Mouse (Mus musculus) ES-Bruce4 (cell line): ENCODE results near the gene Psmd9. TPM values are rescaled to one million over a fixed set of nuclear protein-coding genes. Genes with fewer than 3 reads are reported as not detected.

ENCODE experiments used
- H3K27ac ChIP-seq: 2 replicates; pipeline ENCODE4 v1.5.1; 2012; ENCODE audit warnings: low read length, inconsistent platforms; ENCODE audit not compliant: insufficient read depth
- H3K27me3 ChIP-seq: 2 replicates; pipeline ENCODE4 v1.6.1; 2012; ENCODE audit warnings: mild to moderate bottlenecking, low read length, inconsistent platforms; ENCODE audit not compliant: control insufficient read depth, poor library complexity, insufficient read depth, severe bottlenecking
- H3K36me3 ChIP-seq: 2 replicates; pipeline ENCODE4 v1.6.1; 2012; ENCODE audit warnings: inconsistent platforms, mild to moderate bottlenecking, low read length, moderate library complexity; ENCODE audit not compliant: control insufficient read depth, poor library complexity, insufficient read depth, severe bottlenecking
- H3K4me1 ChIP-seq: one replicate; pipeline ENCODE4 v1.8.1; 2011; ENCODE audit warnings: low read length; ENCODE audit not compliant: control insufficient read depth, insufficient read depth
- H3K4me3 ChIP-seq: 2 replicates; pipeline ENCODE4 v1.5.1; 2011; ENCODE audit warnings: low read depth, mild to moderate bottlenecking, low read length
- H3K9ac ChIP-seq: 2 replicates; pipeline ENCODE4 v1.6.1; 2012; ENCODE audit warnings: low read depth, mild to moderate bottlenecking, inconsistent platforms; ENCODE audit not compliant: poor library complexity, severe bottlenecking
- H3K9me3 ChIP-seq: replicated peaks from 2 replicates; pipeline ENCODE4 v1.6.1; 2012; ENCODE audit warnings: mild to moderate bottlenecking, low read length, inconsistent platforms; ENCODE audit not compliant: control insufficient read depth, poor library complexity, insufficient read depth, severe bottlenecking
- CTCF ChIP-seq: IDR thresholded peaks from one replicate; pipeline ENCODE4 v1.8.1; 2011; ENCODE audit warnings: low read depth, low read length
- EP300 ChIP-seq: IDR thresholded peaks from 2 replicates; pipeline ENCODE4 v1.6.1; 2011; ENCODE audit warnings: low read depth, low read length; ENCODE audit not compliant: insufficient read depth
- POLR2A ChIP-seq: IDR thresholded peaks from one replicate; pipeline ENCODE4 v1.8.1; 2011; ENCODE audit warnings: low read length; ENCODE audit not compliant: insufficient read depth
- polyA plus RNA-seq: library from polyadenylated mRNA; stranded (reverse); fragments of >200 nt; gene quantifications from 2 replicates; pipeline ENCODE4 v1.2.4, GENCODE M21; 2011; ENCODE audit warnings: low read depth; ENCODE audit not compliant: missing spikeins, insufficient read depth, insufficient read length

Psmd9 gene
- polyA plus RNA-seq, 1 experiment = 24.8 TPM

GRCm38 (mm10) chr5:123143251-123143970, 25.8 kb upstream of the Psmd9 start:
- TF ChIP-seq EP300 (no peak), POLR2A (no peak), CTCF (no peak)
- Histone ChIP-seq H3K9ac (peak overlapping the region; percentile 98), H3K4me3 (peak overlapping the region; percentile 92), H3K36me3 (no peaks in the 10 kb centered on the region), H3K4me1 (peaks cover 10% of the 10 kb centered on the region), H3K27ac (no peak overlapping the region), H3K9me3 (no peaks in the 10 kb centered on the region), H3K27me3 (no peaks in the 10 kb centered on the region)

- Histone ChIP-seq H3K9ac (peak overlapping the region; percentile 98; the same call in 1 of the 2 replicates), H3K36me3 (no peaks in the 10 kb centered on the region), H3K27me3 (no peaks in the 10 kb centered on the region), H3K4me3 (no peak overlapping the region), H3K27ac (no peak overlapping the region), H3K4me1 (peaks cover 10% of the 10 kb centered on the region), H3K9me3 (no peaks in the 10 kb centered on the region)
- no peak for TF ChIP-seq CTCF
- no peak for TF ChIP-seq EP300
- no peak for TF ChIP-seq POLR2A
These were observed 25.1 kb upstream of the Psmd9 start for GRCm38 (mm10) chr5:123143971-123144745.

- TF ChIP-seq CTCF = no peak
- H3K4me3 ChIP-seq = no peak overlapping the region
- no peak overlapping the region for H3K27ac ChIP-seq
- H3K27me3 ChIP-seq = no peaks in the 10 kb centered on the region
- H3K36me3 ChIP-seq = no peaks in the 10 kb centered on the region
- H3K9me3 ChIP-seq = no peaks in the 10 kb centered on the region
- H3K4me1 ChIP-seq = peaks cover 12% of the 10 kb centered on the region
- no peak overlapping the region for H3K9ac ChIP-seq
These were observed 24.2 kb upstream of the Psmd9 start for GRCm38 (mm10) chr5:123144746-123145590.

- no peak overlapping the region for H3K4me3 ChIP-seq
- H3K9ac ChIP-seq = no peak overlapping the region
- H3K27ac ChIP-seq = no peak overlapping the region
- peaks cover 12% of the 10 kb centered on the region for H3K4me1 ChIP-seq
- no peaks in the 10 kb centered on the region for H3K36me3 ChIP-seq
- H3K27me3 ChIP-seq = no peaks in the 10 kb centered on the region
- H3K9me3 ChIP-seq = no peaks in the 10 kb centered on the region
- TF ChIP-seq EP300 = no peak
- TF ChIP-seq CTCF = no peak
- no peak for TF ChIP-seq POLR2A
These were observed 22.9 kb upstream of the Psmd9 start for GRCm38 (mm10) chr5:123146357-123146756.

- H3K4me1 ChIP-seq = peaks cover 12% of the 10 kb centered on the region
- no peaks in the 10 kb centered on the region for H3K27me3 ChIP-seq
- 0 out of 2 replicates have a peak overlapping the region, but pooled peaks have one; percentile 6 for H3K9ac ChIP-seq
- peak overlapping the region; percentile 1; the same call in 1 of the 2 replicates for H3K4me3 ChIP-seq
- H3K9me3 ChIP-seq = no peaks in the 10 kb centered on the region
- no peak for TF ChIP-seq CTCF
- no peak for TF ChIP-seq POLR2A
- no peak for TF ChIP-seq EP300
- peaks cover 2% of the 10 kb centered on the region; the same call in 1 of the 2 replicates for H3K36me3 ChIP-seq
- no peak overlapping the region for H3K27ac ChIP-seq
These were observed 21.6 kb upstream of the Psmd9 start for GRCm38 (mm10) chr5:123147569-123147968.
